Mouse (Mus musculus): ENCODE results near the gene Dtd2.

The Dtd2 gene

DNA sequence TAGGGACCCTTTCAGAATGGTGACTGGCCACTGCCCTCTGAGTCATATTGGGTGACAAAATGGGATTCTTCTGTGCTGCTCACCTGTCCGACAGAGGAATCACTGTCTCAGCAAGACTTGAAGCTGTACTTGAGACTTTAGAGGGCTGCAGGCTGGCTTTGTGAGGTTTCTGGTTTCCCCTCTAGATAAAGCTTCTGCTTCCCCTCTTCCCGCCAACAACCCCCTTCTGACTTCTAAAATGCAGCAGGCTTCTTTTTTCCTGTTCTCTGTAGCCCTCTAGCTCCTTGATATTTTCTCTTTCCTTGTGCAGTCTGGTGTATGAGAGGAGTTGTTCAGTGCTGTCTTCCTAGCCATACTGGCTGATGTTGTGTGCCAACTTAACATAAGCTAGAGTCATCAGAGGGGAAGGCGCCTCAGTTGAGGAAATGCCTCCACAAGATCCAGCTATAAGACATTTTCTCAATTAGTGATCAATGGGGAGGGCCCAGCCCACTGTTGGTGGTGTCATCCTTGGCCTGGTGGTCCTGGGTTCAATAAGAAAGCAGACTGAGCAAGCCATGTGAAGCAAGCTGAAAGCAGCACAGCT lies 21.0 kb downstream of the Dtd2 start:
- DNase-seq (ENCODE audit: low read depth): no peak

- no peak for DNase-seq (ENCODE audit: low read depth)
These were observed 22.7 kb downstream of the Dtd2 start for GRCm38 (mm10) chr12:51983625-51984024.

- no peak for DNase-seq (ENCODE audit: low read depth)
These were observed 29.8 kb downstream of the Dtd2 start for GRCm38 (mm10) chr12:51976531-51976930.

- no peak for DNase-seq (ENCODE audit: low read depth)
These were observed 31.9 kb downstream of the Dtd2 start for GRCm38 (mm10) chr12:51974381-51974780.

DNA sequence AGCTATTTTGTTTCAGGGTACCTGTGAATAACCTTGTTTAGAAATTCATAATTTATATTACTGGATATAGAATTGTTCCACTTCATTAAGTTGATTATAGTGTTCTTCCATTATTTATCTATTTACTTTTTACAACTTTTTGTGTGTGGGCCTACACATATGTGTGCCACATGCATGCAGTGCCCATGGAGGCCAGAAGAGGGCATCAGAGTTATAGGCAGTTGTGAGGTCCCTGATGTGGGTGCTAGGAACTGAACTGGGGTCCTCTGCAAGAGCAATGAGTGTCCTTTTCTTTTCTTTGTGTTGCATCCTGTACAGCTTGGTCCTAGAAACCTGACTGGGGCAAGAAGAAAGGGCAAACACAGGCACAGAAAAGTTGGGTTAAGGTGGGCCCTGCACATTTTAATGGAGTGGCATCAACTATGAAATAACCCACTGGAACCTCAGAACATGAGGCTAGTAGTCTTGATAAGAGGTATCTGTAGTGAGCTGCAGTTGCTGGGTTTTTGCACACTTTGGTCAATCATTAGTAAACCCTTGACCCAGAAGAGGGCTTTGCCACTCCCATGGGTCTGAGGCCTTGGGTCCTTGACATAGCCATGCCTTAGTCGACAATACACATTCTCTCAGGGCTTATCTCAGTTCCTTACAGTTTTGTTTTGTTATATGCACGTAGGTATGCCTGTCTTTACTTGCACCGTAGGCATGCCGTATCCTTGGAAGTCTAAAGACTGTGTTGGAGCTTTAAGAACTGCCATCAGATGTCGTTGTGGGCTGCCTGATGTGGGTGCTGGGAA lies 33.8 kb downstream of the Dtd2 start:
- no peak for DNase-seq (ENCODE audit: low read depth)

DNA sequence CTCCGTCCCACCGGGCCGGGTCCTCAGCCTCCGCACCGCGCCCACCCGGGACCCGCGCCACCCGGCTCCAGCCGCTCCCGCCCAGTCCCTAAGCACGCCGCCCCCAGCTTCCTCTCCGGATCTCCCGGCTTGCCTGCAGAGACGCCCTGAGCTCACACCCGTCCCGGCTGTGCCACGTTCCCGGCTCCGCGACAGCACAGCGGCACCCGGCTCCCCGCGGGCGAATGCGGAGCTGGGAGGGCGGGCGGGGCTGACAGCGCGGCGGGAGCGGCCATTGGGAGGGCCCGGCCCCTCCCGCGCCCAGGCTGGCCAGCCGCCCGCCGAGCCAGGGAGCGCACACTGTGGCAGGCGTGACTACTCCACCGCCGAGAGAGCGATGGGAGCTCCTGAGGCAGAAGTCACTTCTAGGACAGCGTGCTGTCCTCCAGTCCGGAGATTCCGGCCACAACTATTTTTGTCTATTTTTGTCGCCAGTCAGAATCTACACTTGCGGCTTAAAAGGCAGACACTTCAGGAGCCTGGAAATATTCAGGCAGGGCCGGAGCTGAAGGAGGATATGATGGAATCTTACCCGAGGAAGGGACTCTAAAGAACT lies 35.1 kb downstream of the Dtd2 start, which contains the start of gene Heatr5a:
Gene Heatr5a, minus strand, starts transcription at position 252 of the 595 bp plus-strand sequence.
- peak; percentile 79 for DNase-seq (ENCODE audit: low read depth)

GRCm38 (mm10) chr12:51970352-51971069 lies 35.8 kb downstream of the Dtd2 start:
- peak; percentile 33 for DNase-seq (ENCODE audit: low read depth)

- DNase-seq (ENCODE audit: low read depth): peak; percentile 45
These were observed 36.4 kb downstream of the Dtd2 start for GRCm38 (mm10) chr12:51969876-51970275.

GRCm38 (mm10) chr12:51969092-51969491 lies 37.2 kb downstream of the Dtd2 start:
- no peak for DNase-seq (ENCODE audit: low read depth)

- DNase-seq (ENCODE audit: low read depth): no peak
These were observed 38.2 kb downstream of the Dtd2 start for GRCm38 (mm10) chr12:51967915-51968595.

DNA sequence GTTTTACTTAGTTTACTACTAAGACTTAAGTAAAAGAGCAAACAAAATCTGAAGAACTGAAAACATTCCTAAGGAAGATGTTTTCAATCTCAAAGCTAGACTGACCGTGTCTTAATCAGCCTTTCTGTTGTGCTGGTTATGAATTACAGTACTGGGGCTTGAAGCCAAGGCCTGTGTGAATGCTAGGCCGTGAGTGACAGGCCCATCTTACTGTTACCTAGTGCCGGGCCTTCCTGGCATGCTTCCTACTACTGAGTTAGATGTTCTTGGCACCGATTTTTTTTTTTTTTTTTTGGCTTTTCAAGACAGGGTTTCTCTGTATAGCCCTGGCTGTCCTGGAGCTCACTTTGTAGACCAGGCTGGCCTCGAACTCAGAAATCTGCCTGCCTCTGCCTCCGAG lies 48.7 kb downstream of the Dtd2 start:
- no peak for DNase-seq (ENCODE audit: low read depth)

DNA sequence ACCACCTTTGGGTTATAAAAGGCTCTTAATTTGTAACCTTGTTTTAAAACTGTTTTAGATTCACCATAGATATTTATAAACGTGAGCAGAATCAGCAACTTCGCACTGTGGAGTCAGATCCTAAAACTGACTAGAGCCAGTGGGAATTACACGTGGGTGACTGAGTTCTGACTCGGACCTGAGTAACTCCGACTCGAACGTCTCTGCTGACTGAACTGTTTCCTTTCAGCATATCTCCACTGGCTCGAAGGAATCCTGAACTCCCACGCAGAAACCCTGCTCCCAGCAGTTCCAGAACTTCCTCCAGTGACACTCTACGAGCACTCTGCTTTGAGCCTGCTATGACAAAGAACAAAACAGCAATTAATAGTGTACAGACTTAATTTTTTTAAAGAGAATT lies 54.0 kb downstream of the Dtd2 start:
- DNase-seq (ENCODE audit: low read depth): no peak

DNA sequence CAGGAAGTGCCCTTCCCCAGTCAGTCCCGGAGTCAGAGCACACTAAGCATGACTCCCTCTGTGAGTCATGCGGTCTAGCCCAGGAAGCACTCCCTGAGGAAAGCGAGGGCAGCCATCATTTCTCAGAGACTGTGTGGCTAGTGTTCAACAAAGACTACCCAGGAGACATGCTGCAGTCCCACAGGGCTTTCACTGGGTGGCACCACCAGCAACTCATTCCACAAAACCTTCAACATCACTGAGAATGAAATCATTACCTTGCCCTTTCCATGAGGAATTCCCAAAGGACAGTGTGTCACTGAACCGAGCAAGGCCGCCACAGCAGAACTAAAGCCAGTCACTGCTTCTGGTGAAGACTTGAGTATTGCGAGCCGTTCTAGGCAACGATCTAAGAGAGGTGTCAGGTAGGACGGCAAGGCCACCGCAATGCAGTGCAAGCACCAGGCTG lies 58.8 kb downstream of the Dtd2 start:
- DNase-seq (ENCODE audit: low read depth): no peak

DNA sequence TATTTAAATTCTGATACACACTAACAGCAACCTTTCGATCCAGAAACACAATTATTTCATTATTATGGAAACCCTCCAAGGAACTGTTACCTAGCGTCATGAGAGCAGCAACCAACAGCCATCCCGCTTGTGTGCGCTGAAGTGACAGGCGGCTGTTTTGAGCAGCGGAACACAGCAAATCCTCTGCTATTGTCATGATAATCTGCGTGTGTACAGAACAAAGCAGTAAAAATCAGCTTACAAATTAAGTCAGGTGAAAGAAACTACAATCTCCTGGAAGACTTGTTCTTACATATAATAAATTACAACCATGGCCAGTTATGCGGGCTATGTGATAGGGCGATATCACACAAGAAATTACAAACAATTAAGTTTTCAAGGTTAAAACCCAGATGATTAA lies 61.0 kb downstream of the Dtd2 start:
- DNase-seq (ENCODE audit: low read depth): no peak

DNA sequence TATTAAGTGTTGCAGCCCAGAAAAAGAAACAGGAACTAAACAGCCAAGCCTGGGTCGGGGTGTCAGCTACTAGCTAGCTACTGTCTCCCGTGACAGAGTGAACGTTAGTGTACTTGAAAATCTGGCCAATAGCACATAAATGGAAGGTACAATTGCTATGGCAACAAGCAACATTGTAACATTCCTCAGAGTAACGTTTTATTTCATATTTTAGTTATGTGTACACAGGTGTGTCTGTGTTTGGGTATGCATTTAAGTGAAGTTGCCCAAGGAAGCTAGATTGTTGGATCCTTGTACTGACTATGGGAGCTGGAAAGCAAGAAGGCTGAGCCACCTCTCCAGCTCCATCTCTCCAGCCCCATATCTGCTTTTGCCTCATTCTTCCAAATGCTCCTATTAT lies 66.5 kb downstream of the Dtd2 start:
- no peak for DNase-seq (ENCODE audit: low read depth)

Data from c-Kit-positive CD71-positive TER-119-negative erythroid progenitor cells, embryonic 14.5 days (primary cell).